Mouse (Mus musculus) hindbrain, embryonic 16.5 days (tissue): ENCODE data around the gene Tex33. TPM values are rescaled to one million over a fixed set of nuclear protein-coding genes. Genes with fewer than 3 reads are reported as not detected.

Source experiments
- ATAC-seq: fragments of 200-750 bp; cut with Nextera tagmentation; 2 replicates; pipeline ENCODE4 v1.8.0; 2017; ENCODE audit warnings: moderate TSS enrichment, moderate library complexity
- H3K27ac ChIP-seq: fragments of 300-500 bp; sonication (generic); 2 replicates; pipeline ENCODE4 v1.5.1; 2014; ENCODE audit warnings: low read depth, mild to moderate bottlenecking, control low read depth, low read length, moderate library complexity
- H3K27me3 ChIP-seq: fragments of 300-500 bp; sonication (generic); replicated peaks from 2 replicates; pipeline ENCODE4 v1.6.1; 2014; ENCODE audit warnings: low read length; ENCODE audit not compliant: control insufficient read depth, insufficient read depth
- H3K36me3 ChIP-seq: fragments of 300-500 bp; sonication (generic); 2 replicates; pipeline ENCODE4 v1.6.1; 2014; ENCODE audit warnings: mild to moderate bottlenecking, low read length, moderate library complexity, mixed read lengths; ENCODE audit not compliant: control insufficient read depth, insufficient read depth
- H3K4me1 ChIP-seq: fragments of 300-500 bp; sonication (generic); 2 replicates; pipeline ENCODE4 v1.6.1; 2014; ENCODE audit warnings: low read depth, low read length; ENCODE audit not compliant: control insufficient read depth, insufficient read depth
- H3K4me2 ChIP-seq: fragments of 300-500 bp; sonication (generic); 2 replicates; pipeline ENCODE4 v1.6.1; 2014; ENCODE audit warnings: mild to moderate bottlenecking, low read length, control low read depth, moderate library complexity
- H3K4me3 ChIP-seq: fragments of 300-500 bp; sonication (generic); 2 replicates; pipeline ENCODE4 v1.5.1; 2014; ENCODE audit warnings: mild to moderate bottlenecking, low read length, control low read depth, moderate library complexity
- H3K9ac ChIP-seq: fragments of 300-500 bp; sonication (generic); 2 replicates; pipeline ENCODE4 v1.6.1; 2014; ENCODE audit warnings: low read depth, mild to moderate bottlenecking, control low read depth, low read length, moderate library complexity
- H3K9me3 ChIP-seq: fragments of 300-500 bp; sonication (generic); 2 replicates; pipeline ENCODE4 v1.6.1; 2014; ENCODE audit warnings: mild to moderate bottlenecking, low read length, moderate library complexity; ENCODE audit not compliant: control insufficient read depth
- WGBS: fragments of 180-500 bp; shearing (Covaris S2); extraction: QIAGEN DNeasy Blood & Tissue Kit; methylation state at CpG from one replicate; pipeline ENCODE4 v1.1.7; 2014; 5-methylcytosine and 5-hydroxymethylcytosine counted together
- polyA plus RNA-seq: library from polyadenylated mRNA; unstranded; fragments of >200 nt; fragmentation: Nextera tagmentation; extraction: Ambion mirVana; gene quantifications from 2 replicates; pipeline ENCODE4 v1.2.1, GENCODE M21; 2015

The Tex33 gene
- polyA plus RNA-seq, 1 experiment from 2014 or later, result not detected

- H3K27ac ChIP-seq, result no peak overlapping the region
- H3K9me3 ChIP-seq, result no peaks in the 10 kb centered on the region
- peaks cover 3% of the 10 kb centered on the region for H3K4me1 ChIP-seq
- peak; percentile 70; the same call in 1 of the 2 replicates for ATAC-seq
- no peak overlapping the region for H3K4me3 ChIP-seq
- H3K27me3 ChIP-seq, result no peaks in the 10 kb centered on the region
- no peak overlapping the region for H3K9ac ChIP-seq
- H3K36me3 ChIP-seq, result no peaks in the 10 kb centered on the region
- peak overlapping the region; percentile 31; the same call in 1 of the 2 replicates for H3K4me2 ChIP-seq
- WGBS, result 18% methylated on average over 16 of the region's 16 CpGs
Measured at GRCm38 (mm10) chr15:78422046-78422956, 26.6 kb upstream of the Tex33 start.

- Histone ChIP-seq H3K27me3 (no peaks in the 10 kb centered on the region), H3K9ac (no peak overlapping the region), H3K4me2 (no peak overlapping the region), H3K36me3 (no peaks in the 10 kb centered on the region), H3K4me3 (no peak overlapping the region), H3K27ac (no peak overlapping the region), H3K4me1 (peaks cover 3% of the 10 kb centered on the region), H3K9me3 (no peaks in the 10 kb centered on the region)
- no peak for ATAC-seq
- 80% methylated on average over 13 of the region's 13 CpGs for WGBS
Measured at GRCm38 (mm10) chr15:78420395-78420794, 24.7 kb upstream of the Tex33 start.

GRCm38 (mm10) chr15:78416937-78417336 lies 21.2 kb upstream of the Tex33 start:
- WGBS, result 23% methylated on average over 4 of the region's 4 CpGs
- Histone ChIP-seq H3K9ac (no peak overlapping the region), H3K27ac (no peak overlapping the region), H3K4me3 (no peak overlapping the region), H3K4me1 (no peaks in the 10 kb centered on the region), H3K9me3 (no peaks in the 10 kb centered on the region), H3K4me2 (no peak overlapping the region), H3K27me3 (no peaks in the 10 kb centered on the region), H3K36me3 (no peaks in the 10 kb centered on the region)
- no peak for ATAC-seq

GRCm38 (mm10) chr15:78414157-78414556 lies 18.4 kb upstream of the Tex33 start:
- no peaks in the 10 kb centered on the region for H3K9me3 ChIP-seq
- ATAC-seq, result no peak
- no peaks in the 10 kb centered on the region for H3K36me3 ChIP-seq
- H3K4me3 ChIP-seq, result no peak overlapping the region
- H3K9ac ChIP-seq, result no peak overlapping the region
- peaks cover 8% of the 10 kb centered on the region for H3K27me3 ChIP-seq
- no peak overlapping the region for H3K27ac ChIP-seq
- H3K4me1 ChIP-seq, result peaks cover 11% of the 10 kb centered on the region; the same call in 1 of the 2 replicates
- H3K4me2 ChIP-seq, result no peak overlapping the region
- 94% methylated on average over 8 of the region's 8 CpGs for WGBS

- 55% methylated on average over 1 of the region's 1 CpGs for WGBS
- Histone ChIP-seq H3K4me3 (no peak overlapping the region), H3K27ac (no peak overlapping the region), H3K9ac (no peak overlapping the region), H3K4me1 (peaks cover 11% of the 10 kb centered on the region; the same call in 1 of the 2 replicates), H3K4me2 (no peak overlapping the region), H3K9me3 (no peaks in the 10 kb centered on the region), H3K27me3 (peaks cover 10% of the 10 kb centered on the region), H3K36me3 (no peaks in the 10 kb centered on the region)
- no peak for ATAC-seq
Measured at GRCm38 (mm10) chr15:78413719-78414117, 18.0 kb upstream of the Tex33 start.

GRCm38 (mm10) chr15:78413083-78413718 lies 17.5 kb upstream of the Tex33 start:
- 90% methylated on average over 14 of the region's 14 CpGs for WGBS
- no peak overlapping the region for H3K4me3 ChIP-seq

GRCm38 (mm10) chr15:78409570-78410052 lies 13.9 kb upstream of the Tex33 start:
- H3K27ac ChIP-seq, result no peak overlapping the region
- H3K9ac ChIP-seq, result peak overlapping the region; percentile 36
- no peaks in the 10 kb centered on the region for H3K9me3 ChIP-seq
- H3K27me3 ChIP-seq, result peaks cover 16% of the 10 kb centered on the region
- peak overlapping the region; percentile 52 for H3K4me2 ChIP-seq
- H3K4me3 ChIP-seq, result peak overlapping the region; percentile 21
- no peak for ATAC-seq
- peaks cover 24% of the 10 kb centered on the region for H3K4me1 ChIP-seq
- H3K36me3 ChIP-seq, result no peaks in the 10 kb centered on the region
- 16% methylated on average over 12 of the region's 12 CpGs for WGBS

More at GRCm38 (mm10) chr15:78413083-78413718, 17.5 kb upstream of the Tex33 start:
- Histone ChIP-seq H3K27ac (no peak overlapping the region), H3K9ac (no peak overlapping the region), H3K27me3 (peaks cover 16% of the 10 kb centered on the region), H3K36me3 (no peaks in the 10 kb centered on the region), H3K9me3 (no peaks in the 10 kb centered on the region), H3K4me2 (no peak overlapping the region), H3K4me1 (peaks cover 11% of the 10 kb centered on the region; the same call in 1 of the 2 replicates)
- ATAC-seq, result no peak

GRCm38 (mm10) chr15:78406293-78406934 lies 10.7 kb upstream of the Tex33 start, which contains the start of gene Mpst:
Gene Mpst, plus strand, starts transcription at chr15:78406416.
- under 1% methylated on average over 39 of the region's 40 CpGs for WGBS
- peak; percentile 91 for ATAC-seq
- H3K27me3 ChIP-seq, result peaks cover 16% of the 10 kb centered on the region
- H3K4me2 ChIP-seq, result peak within 1 kb of the TSS; percentile 97
- H3K27ac ChIP-seq, result peak within 1 kb of the TSS; percentile 95
- no peaks in the 10 kb centered on the region for H3K36me3 ChIP-seq
- peak within 1 kb of the TSS; percentile 80 for H3K9ac ChIP-seq
- peak within 1 kb of the TSS; percentile 79 for H3K4me3 ChIP-seq
- peaks cover 37% of the 10 kb centered on the region for H3K4me1 ChIP-seq
- no peaks in the 10 kb centered on the region for H3K9me3 ChIP-seq
